Mouse (Mus musculus): ENCODE measurements around the gene Fibp.

Gene Fibp

GRCm38 (mm10) chr19:5460465-5460911 lies at the start of gene Fibp:
TSS of gene Fibp (plus strand) at chr19:5460615.
- DNase-seq = peak; percentile 87

DNA sequence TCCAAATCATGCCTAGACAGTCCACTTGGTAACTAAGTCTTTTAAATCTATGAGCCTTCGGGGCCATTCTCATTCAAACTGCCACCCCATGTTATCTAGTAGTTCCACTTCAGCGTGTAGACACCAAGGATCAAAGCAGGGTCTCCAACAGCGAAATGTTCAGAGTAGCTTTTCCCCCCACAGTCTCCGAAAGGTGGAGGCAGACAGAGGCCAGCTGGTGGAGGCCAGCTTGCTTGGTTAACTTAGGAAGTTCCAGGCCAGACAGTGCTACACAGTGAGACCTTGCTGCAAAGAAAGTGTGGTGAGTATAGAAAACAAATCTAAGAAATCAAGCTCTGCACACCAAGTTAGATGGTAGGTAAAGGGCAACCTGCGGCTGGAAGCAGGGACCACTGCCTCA lies 49.8 kb upstream of the Fibp start:
- DNase-seq = no peak

- DNase-seq = no peak
Measured at GRCm38 (mm10) chr19:5411961-5412360, 48.5 kb upstream of the Fibp start.

DNA sequence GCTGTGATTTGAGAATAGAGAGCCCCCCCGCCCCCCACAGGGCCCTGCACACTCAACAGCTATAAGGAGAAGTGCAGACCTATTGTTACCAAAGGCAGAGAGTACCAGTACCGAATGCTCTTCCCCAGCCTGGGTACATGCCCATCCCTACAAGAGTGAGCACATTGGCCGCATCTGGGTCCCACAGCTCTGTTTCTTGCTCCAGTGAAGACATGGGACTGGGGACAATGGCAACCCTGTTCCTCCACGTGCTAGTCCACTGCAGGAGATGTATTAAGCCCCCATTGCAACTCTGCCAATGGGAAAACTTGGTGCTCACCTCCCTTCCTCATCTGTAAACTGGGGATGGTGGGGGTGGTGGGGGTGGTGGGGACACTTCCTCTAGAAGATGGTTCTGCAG lies 46.6 kb upstream of the Fibp start:
- DNase-seq = no peak

DNA sequence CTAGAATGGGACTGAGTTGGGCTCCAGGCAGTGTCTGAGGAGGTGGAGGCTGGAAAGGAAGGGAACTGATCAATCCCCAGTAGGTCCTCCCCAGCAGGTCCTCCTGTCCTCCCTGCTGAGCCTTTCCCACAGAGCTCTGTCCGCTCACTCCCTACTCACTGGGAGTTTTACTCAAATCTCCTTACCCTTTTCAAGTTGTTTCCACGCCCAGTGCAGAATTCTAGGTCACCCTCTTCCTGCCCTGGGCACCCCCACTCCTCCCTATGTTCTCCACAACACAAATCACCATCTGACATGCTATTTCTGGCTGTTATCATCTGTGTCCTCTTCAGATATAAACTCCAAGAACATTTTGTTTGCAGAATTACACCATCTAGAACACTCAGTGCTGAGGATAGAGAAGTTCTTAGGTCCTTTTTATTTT lies 45.9 kb upstream of the Fibp start:
- DNase-seq = no peak

DNA sequence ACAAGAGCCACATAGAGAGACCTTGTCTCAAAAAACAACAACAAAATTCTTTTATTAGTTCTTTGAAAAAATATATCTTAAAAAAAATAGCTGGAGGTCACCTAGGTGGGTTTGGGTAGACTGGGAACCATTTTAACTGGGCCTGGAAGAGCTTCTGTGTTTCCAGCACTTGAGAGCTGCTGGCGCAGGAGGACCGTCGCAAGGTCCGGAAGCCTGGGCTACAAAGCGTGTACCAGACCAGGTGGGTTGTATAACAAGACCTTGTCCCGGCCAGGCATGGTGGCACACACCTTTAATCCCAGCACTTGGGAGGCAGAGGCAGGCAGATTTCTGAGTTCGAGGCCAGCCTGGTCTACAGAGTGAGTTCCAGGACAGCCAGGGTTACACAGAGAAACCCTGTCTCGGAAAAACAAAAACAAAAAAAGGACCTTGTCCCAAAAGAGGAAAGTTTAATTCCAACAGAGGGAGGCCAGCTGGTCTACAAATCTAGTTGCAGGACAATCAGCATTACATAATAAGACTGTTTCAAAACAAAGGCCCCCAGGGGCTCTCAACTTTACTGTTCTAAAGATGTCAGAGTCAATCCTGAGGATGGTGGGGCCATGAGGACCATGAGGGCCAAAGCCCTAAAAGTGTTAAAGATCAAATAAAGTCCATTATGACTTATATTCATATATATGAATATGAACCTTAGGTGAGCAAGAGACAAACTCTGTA lies 41.5 kb upstream of the Fibp start:
- DNase-seq = no peak

GRCm38 (mm10) chr19:5419630-5420029 lies 40.8 kb upstream of the Fibp start:
- no peak for DNase-seq

DNA sequence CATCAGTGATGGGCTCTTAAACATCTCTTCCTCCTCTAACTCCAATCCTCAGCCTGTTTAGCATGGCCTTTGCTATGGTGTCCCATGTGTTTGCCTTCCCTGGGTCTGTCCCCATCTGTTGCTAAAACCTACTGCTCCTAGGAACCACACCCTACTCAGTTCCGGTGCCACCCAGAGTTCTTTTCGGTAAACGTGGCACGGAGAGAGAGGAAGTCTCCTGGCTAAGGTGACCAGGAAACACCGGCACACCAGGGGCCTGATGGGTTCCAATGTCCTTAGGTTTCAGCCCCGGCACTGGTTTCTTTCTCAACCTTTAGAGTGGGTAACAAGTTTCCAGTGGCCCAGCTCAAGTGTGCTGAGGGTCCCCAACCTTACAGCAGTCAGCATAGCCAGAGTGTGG lies 39.8 kb upstream of the Fibp start:
- no peak for DNase-seq

GRCm38 (mm10) chr19:5421784-5422183 lies 38.6 kb upstream of the Fibp start:
- DNase-seq = no peak

DNA sequence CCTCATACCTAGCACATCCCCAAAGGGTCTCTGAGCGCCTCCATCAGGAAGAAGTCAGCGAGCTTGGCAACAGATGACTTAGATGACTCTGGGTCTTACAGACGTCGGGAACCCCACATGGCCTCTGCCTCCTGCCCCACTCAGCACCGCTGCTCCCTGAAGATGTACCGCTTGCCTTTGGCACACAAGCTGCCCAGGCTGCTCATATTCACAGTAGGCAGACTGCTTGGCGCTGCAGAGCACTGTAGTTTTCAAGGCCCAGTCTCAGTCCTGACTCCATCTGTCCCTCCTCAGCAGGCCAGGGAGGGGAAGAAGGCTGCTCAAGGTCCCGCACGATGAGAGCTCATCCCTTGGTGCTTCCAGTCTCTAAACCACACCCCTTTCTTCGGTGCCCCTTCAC lies 38.1 kb upstream of the Fibp start:
- peak; percentile 72 for DNase-seq

GRCm38 (mm10) chr19:5422895-5423443 lies 37.4 kb upstream of the Fibp start:
- DNase-seq = peak; percentile 62

DNA sequence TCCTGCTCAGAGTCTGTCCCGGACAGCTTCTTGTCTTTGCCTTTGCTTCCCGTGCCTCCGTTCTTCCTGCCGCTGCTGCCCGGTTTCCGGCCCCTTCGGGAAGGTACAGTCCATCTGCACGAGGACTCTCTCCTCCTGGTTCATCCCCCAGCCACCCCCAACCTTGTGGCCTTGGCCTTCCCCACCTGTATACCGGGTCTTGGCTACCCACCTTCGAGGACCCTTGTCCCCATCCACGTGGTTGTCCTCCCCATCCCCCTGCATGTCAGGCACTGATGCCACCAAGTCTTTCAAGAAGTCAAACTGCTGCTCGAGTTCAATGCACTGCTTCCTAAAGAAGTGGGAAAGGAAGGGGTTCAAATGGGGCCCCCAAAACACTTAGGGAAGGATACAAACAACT lies 36.9 kb upstream of the Fibp start:
- DNase-seq = peak; percentile 68

GRCm38 (mm10) chr19:5424092-5424781 lies 36.2 kb upstream of the Fibp start:
- DNase-seq = peak; percentile 88

DNA sequence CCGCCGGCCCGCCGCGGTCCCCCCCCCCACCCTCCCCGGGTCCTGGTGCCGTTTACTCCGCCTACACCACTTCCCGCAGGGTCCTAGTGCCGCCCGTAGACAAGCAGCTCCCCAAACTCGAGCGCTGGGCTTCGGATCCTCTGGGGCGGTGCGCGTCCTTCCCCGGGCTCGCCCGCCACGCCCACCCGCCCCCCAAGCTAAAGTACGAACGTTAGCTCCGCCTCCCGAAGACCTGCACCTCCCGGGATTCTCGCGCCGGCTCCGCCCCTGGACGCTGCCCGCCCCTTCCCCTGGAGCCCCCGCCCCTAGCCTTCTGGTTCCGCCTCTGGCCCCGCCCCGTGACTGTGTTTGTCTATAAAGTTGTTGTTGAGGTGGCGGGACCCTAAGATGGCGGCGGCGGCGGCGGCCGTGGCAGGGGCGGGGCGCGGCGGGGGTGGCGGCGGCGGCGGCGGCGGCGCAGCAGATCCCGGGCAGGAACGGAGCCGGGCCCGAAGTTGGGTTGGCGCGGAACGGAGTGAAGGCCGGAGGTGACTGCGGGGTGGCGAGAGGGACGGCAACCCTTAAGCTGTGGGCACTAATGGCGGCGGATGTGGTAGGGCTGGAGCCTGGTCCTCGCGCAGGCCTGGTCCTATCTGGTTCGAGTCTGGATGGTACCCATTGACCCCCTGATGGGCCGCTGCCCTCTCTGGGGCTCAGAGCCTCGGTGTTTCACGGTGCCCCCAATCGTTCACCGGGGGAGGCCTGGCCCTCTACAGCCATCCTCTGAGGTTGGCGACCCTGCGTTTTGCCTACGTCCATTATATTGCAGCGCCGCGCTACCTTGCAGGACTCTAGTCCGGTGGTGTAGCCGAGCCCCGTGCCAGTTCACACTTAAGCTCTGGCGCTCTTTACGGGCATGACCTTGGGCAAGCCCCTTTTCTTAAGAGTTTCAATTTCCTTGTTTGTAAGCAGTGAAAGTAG lies 35.4 kb upstream of the Fibp start, which contains the start of the genes Drap1 and AI837181:
Drap1 (minus strand) TSS at position 198 of the 960 bp plus-strand sequence.
AI837181 (plus strand) TSS at position 363 of the 960 bp plus-strand sequence.
- DNase-seq = peak; percentile 91

- peak; percentile 74 for DNase-seq
Measured at GRCm38 (mm10) chr19:5425906-5426565, 34.4 kb upstream of the Fibp start.

- peak; percentile 61 for DNase-seq
Measured at GRCm38 (mm10) chr19:5426640-5427290, 33.6 kb upstream of the Fibp start.

DNA sequence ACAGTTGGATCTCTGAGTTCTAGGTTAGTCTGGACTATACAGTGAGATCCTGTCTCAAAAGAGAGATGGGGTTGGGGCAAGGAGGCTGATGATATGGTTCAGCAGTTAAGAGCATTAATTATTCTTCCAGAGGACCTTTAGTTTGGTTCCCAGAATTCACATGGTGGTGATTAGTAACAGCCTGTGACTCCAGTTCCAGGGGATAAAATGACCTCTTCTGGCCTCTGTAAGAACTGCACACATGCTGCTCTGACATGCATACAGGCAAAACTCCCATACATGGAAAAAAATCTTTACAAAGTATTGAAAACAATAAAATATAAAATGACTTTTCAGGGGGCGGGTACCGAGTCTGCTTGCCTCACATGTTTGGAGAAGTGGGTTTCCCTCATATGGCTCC lies 32.3 kb upstream of the Fibp start:
- no peak for DNase-seq

DNA sequence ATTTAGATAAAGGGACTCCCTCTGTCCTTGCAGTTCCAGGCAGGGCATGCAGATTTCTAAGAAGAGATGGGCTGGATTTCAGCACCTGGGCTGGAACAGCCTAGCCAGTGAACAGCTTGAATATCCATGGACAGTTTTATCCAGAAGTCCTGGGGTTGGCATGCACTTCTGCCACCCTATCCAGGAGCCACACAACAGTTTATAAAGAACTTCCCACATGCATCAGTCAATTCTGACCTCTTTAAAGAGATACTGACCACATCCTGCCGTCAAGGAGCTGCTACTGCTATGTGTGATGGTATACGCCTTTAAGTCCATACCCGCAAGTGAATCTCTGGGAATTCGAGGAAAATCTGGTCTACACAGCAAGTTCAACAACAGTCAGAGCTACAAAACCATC lies 31.2 kb upstream of the Fibp start:
- DNase-seq = no peak

- DNase-seq = peak; percentile 75
Measured at GRCm38 (mm10) chr19:5429806-5430205, 30.6 kb upstream of the Fibp start.

DNA sequence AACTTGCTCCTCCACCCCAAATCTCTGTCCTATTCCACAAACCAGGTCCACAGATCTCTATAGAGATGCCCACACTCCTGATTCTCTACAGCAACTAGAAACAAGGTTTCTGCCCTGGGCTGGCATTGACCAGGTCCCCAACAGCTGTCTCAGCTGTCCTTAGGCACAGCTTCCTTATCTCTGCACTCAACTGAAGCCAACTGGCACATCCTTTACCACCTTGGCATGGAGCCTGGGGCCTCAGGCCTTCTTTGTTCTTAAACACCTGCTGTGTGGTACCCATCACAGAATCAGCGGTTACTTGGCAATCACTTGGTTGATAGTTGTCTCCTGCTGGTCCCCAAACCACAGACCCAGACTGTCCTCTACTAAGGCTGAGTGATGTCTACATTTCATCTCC lies 30.0 kb upstream of the Fibp start:
- no peak for DNase-seq

GRCm38 (mm10) chr19:5431911-5432464 lies 28.4 kb upstream of the Fibp start:
- DNase-seq = no peak
